In genomic region chr6:34373841-34374240, GRCm38 (mm10) we compare ENCODE assay signal across 21 mouse cellular contexts. TPM values are rescaled to one million over a fixed set of nuclear protein-coding genes. Genes with fewer than 3 reads are reported as not detected.
A peak's percentile ranks its signal among the peaks of the same experiment; 100 is the strongest.
DNase-seq lines count a peak whose midpoint lies in the region; ATAC-seq and TF ChIP-seq lines count a peak whose summit lies in the region.
"Had no signal": no experiment of that assay in that cellular context is flagged by ENCODE, and none has a peak within 500 bp of the region (broad histone marks: within the 10 kb centered on the region; RNA-seq: fewer than 3 reads in every experiment).

No protein-coding gene starts in this region.

- no peaks in the 10 kb centered on the region for H3K9me3 ChIP-seq in hindbrain, postnatal 0 days (ENCODE audit: low read length)
- no peaks in the 10 kb centered on the region for H3K9me3 ChIP-seq in forebrain, embryonic 15.5 days
- H3K9me3 ChIP-seq: embryonic facial prominence, embryonic 13.5 days; hindbrain, embryonic 12.5 days; limb, embryonic 12.5 days; liver, embryonic 13.5 days; midbrain, embryonic 10.5 days; neural tube, embryonic 12.5 days had no signal

- H3K27me3 ChIP-seq in hindbrain, postnatal 0 days (ENCODE audit: insufficient read depth, low read length), result no peaks in the 10 kb centered on the region
- no peaks in the 10 kb centered on the region for H3K27me3 ChIP-seq in forebrain, embryonic 15.5 days
- H3K27me3 ChIP-seq: embryonic facial prominence, embryonic 13.5 days; hindbrain, embryonic 12.5 days; limb, embryonic 12.5 days; liver, embryonic 13.5 days; neural tube, embryonic 12.5 days had no signal

- DNase-seq in spleen, postnatal 36 days (ENCODE audit: low spot score in 2 of 2), result peak; percentile 35 to 41
- DNase-seq in spleen, postnatal 10 days (ENCODE audit: low spot score in 2 of 2), result no peak
- DNase-seq in CD4-positive, CD25-positive, alpha-beta regulatory T cell, adult 2 months (ENCODE audit: low read depth, low spot score), result peak; percentile 16
- peak; percentile 22 for DNase-seq in thymus, postnatal 4 days
- DNase-seq in hindbrain, postnatal 0 days (ENCODE audit: low spot score), result no peak
- DNase-seq: cerebellum, adult 9-11 months; gastrocnemius, adult 2 months; kidney, postnatal 10 days; liver, embryonic 13.5 days; right cerebral cortex, postnatal 25 days had no signal

- WGBS in hindbrain, postnatal 0 days, result 79% methylated on average over 7 of the region's 7 CpGs
- WGBS in forebrain, embryonic 15.5 days, result 85% methylated on average over 7 of the region's 7 CpGs

- TF ChIP-seq POLR2A in bone marrow macrophage, adult 2 months (IDR thresholded peaks at IDR 0.05; ENCODE audit: borderline replicate concordance, low read depth, low read length), result no peak

- H3K4me2 ChIP-seq in hindbrain, postnatal 0 days (ENCODE audit: low read depth, low read length), result no peak overlapping the region
- no peak overlapping the region for H3K4me2 ChIP-seq in forebrain, embryonic 15.5 days (replicated peaks)
- H3K4me2 ChIP-seq: embryonic facial prominence, embryonic 13.5 days; hindbrain, embryonic 12.5 days; limb, embryonic 12.5 days; liver, embryonic 13.5 days; neural tube, embryonic 12.5 days had no signal

- H3K27ac ChIP-seq in bone marrow macrophage, adult 2 months (ENCODE audit: insufficient read depth, low read depth, low read length), result no peak overlapping the region
- no peak overlapping the region for H3K27ac ChIP-seq in hindbrain, postnatal 0 days
- no peak overlapping the region for H3K27ac ChIP-seq in forebrain, embryonic 15.5 days (replicated peaks)
- H3K27ac ChIP-seq: embryonic facial prominence, embryonic 13.5 days; gastrocnemius, adult 2 months; hindbrain, embryonic 12.5 days; limb, embryonic 12.5 days; liver, embryonic 13.5 days; midbrain, embryonic 10.5 days; neural tube, embryonic 12.5 days had no signal

- no peak for ATAC-seq in hindbrain, postnatal 0 days
- ATAC-seq in forebrain, embryonic 15.5 days (replicated peaks), result no peak
- ATAC-seq: intestine, postnatal 0 days had no signal

- H3K36me3 ChIP-seq in hindbrain, postnatal 0 days (ENCODE audit: insufficient read depth, low read length), result no peaks in the 10 kb centered on the region
- no peaks in the 10 kb centered on the region for H3K36me3 ChIP-seq in forebrain, embryonic 15.5 days
- H3K36me3 ChIP-seq: embryonic facial prominence, embryonic 13.5 days; hindbrain, embryonic 12.5 days; limb, embryonic 12.5 days; liver, embryonic 13.5 days; midbrain, embryonic 10.5 days; neural tube, embryonic 12.5 days had no signal

- 0 out of 2 replicates have a peak overlapping the region, but pooled peaks have one; percentile 3 for H3K4me3 ChIP-seq in bone marrow macrophage, adult 2 months (ENCODE audit: insufficient read depth, low read length)
- no peak overlapping the region for H3K4me3 ChIP-seq in hindbrain, postnatal 0 days (ENCODE audit: low read length)
- no peak overlapping the region for H3K4me3 ChIP-seq in forebrain, embryonic 15.5 days
- H3K4me3 ChIP-seq: embryonic facial prominence, embryonic 13.5 days; gastrocnemius, adult 2 months; hindbrain, embryonic 12.5 days; limb, embryonic 12.5 days; liver, embryonic 13.5 days; midbrain, embryonic 10.5 days; neural tube, embryonic 12.5 days had no signal

- H3K4me1 ChIP-seq in bone marrow macrophage, adult 2 months (ENCODE audit: control insufficient read depth, insufficient read depth, low read length), result peaks cover 12% of the 10 kb centered on the region
- no peaks in the 10 kb centered on the region for H3K4me1 ChIP-seq in hindbrain, postnatal 0 days (ENCODE audit: insufficient read depth, low read length)
- no peaks in the 10 kb centered on the region for H3K4me1 ChIP-seq in forebrain, embryonic 15.5 days
- H3K4me1 ChIP-seq: embryonic facial prominence, embryonic 13.5 days; limb, embryonic 12.5 days; neural tube, embryonic 12.5 days had no signal

- TF ChIP-seq CTCF in bone marrow macrophage, adult 2 months (IDR thresholded peaks at IDR 0.05; ENCODE audit: low read depth, low read length), result no peak
- no peak for TF ChIP-seq CTCF in hindbrain, postnatal 0 days (IDR thresholded peaks at IDR 0.05; ENCODE audit: low read depth)

- no peak overlapping the region for H3K9ac ChIP-seq in hindbrain, postnatal 0 days (replicated peaks; ENCODE audit: low read length)
- H3K9ac ChIP-seq in forebrain, embryonic 15.5 days (replicated peaks), result no peak overlapping the region
- H3K9ac ChIP-seq: embryonic facial prominence, embryonic 13.5 days; hindbrain, embryonic 12.5 days; limb, embryonic 12.5 days; liver, embryonic 13.5 days; neural tube, embryonic 12.5 days had no signal

RNA-seq across cellular contexts. Expression of gene Akr1b10, which starts 10.2 kb away (rescaled TPM):
- 97.1 and 102 TPM in 2 replicates for polyA plus RNA-seq in bone marrow macrophage, adult 2 months (2012; ENCODE audit: insufficient read depth, insufficient read length, missing spikeins)
- total RNA-seq in hindbrain, postnatal 0 days (2014; rRNA removed), result 16.4 and 17.2 TPM in 2 replicates
- polyA plus RNA-seq in hindbrain, postnatal 0 days (2015; fragmentation: Nextera tagmentation; extraction: Ambion mirVana), result 22.0 and 25.1 TPM in 2 replicates
- polyA plus RNA-seq in forebrain, embryonic 15.5 days (2015; fragmentation: Nextera tagmentation; extraction: Ambion mirVana), result 5.7 and 5.8 TPM in 2 replicates

RNA-seq across cellular contexts. Expression of gene Akr1b8, which starts 19.9 kb away (rescaled TPM):
- polyA plus RNA-seq in bone marrow macrophage, adult 2 months (2012; ENCODE audit: insufficient read depth, insufficient read length, missing spikeins), result 98.3 and 111 TPM in 2 replicates
- 1.6 and 2.0 TPM in 2 replicates for total RNA-seq in hindbrain, postnatal 0 days (2014; rRNA removed)
- polyA plus RNA-seq in hindbrain, postnatal 0 days (2015; fragmentation: Nextera tagmentation; extraction: Ambion mirVana), result 3.2 and 3.8 TPM in 2 replicates
- 2.2 and 3.1 TPM in 2 replicates for polyA plus RNA-seq in forebrain, embryonic 15.5 days (2015; fragmentation: Nextera tagmentation; extraction: Ambion mirVana)
- total RNA-seq: monocyte, adult 5-6 weeks had no signal

RNA-seq across cellular contexts. Expression of gene Akr1b7, which starts 38.3 kb away (rescaled TPM):
- polyA plus RNA-seq in bone marrow macrophage, adult 2 months (2012; ENCODE audit: insufficient read depth, insufficient read length, missing spikeins), result 0.46 TPM in 1 of 2 replicates, not detected in the other
- total RNA-seq in hindbrain, postnatal 0 days (2014; rRNA removed), result not detected in 2 replicates
- 0.14 TPM in 1 of 2 replicates, not detected in the other for polyA plus RNA-seq in hindbrain, postnatal 0 days (2015; fragmentation: Nextera tagmentation; extraction: Ambion mirVana)
- polyA plus RNA-seq in forebrain, embryonic 15.5 days (2015; fragmentation: Nextera tagmentation; extraction: Ambion mirVana), result 0.14 TPM in 1 of 2 replicates, not detected in the other
- total RNA-seq: gastrocnemius, adult 2 months; monocyte, adult 5-6 weeks had no signal
- polyA plus RNA-seq: embryonic facial prominence, embryonic 13.5 days; limb, embryonic 12.5 days; lung, embryonic 16.5 days; midbrain, embryonic 10.5 days; neural tube, embryonic 12.5 days; stomach, embryonic 14.5 days had no signal

RNA-seq across cellular contexts. Expression of gene Akr1b3, which starts 56.6 kb away (rescaled TPM):
- 202 and 226 TPM in 2 replicates for polyA plus RNA-seq in bone marrow macrophage, adult 2 months (2012; ENCODE audit: insufficient read depth, insufficient read length, missing spikeins)
- total RNA-seq in hindbrain, postnatal 0 days (2014; rRNA removed), result 78.2 and 84.9 TPM in 2 replicates
- 97.5 and 106 TPM in 2 replicates for polyA plus RNA-seq in hindbrain, postnatal 0 days (2015; fragmentation: Nextera tagmentation; extraction: Ambion mirVana)
- 92.2 and 96.9 TPM in 2 replicates for polyA plus RNA-seq in forebrain, embryonic 15.5 days (2015; fragmentation: Nextera tagmentation; extraction: Ambion mirVana)

Comparison
In these comparisons a context has a peak if more than half of its experiments do, and no peak if none do; other contexts are left out.
1. DNase-seq: peak in spleen, postnatal 36 days (2 of 2), CD4-positive, CD25-positive, alpha-beta regulatory T cell, adult 2 months (single experiment) and thymus, postnatal 4 days (single experiment); none in spleen, postnatal 10 days (0 of 2) and hindbrain, postnatal 0 days (single experiment).
2. RNA of gene Akr1b8, which starts 19.9 kb away (polyA plus RNA-seq): 98.3 to 111 TPM in bone marrow macrophage, adult 2 months; 3.2 to 3.8 TPM in hindbrain, postnatal 0 days and 2.2 to 3.1 TPM in forebrain, embryonic 15.5 days; every median in the first group is over 10 times any median in the second.